ENCODE assay signal across 9 mouse cellular contexts in genomic region chrX:99137928-99138740, GRCm38 (mm10). TPM values are rescaled to one million over a fixed set of nuclear protein-coding genes. Genes with fewer than 3 reads are reported as not detected.
DNase-seq lines count a peak whose midpoint lies in the region; ATAC-seq and TF ChIP-seq lines count a peak whose summit lies in the region.
"Had no signal": no experiment of that assay in that cellular context is flagged by ENCODE, and none has a peak within 500 bp of the region (broad histone marks: within the 10 kb centered on the region; RNA-seq: fewer than 3 reads in every experiment).

No protein-coding gene starts in this region.

- H3K27me3 ChIP-seq in ES-Bruce4 (ENCODE audit: control insufficient read depth, insufficient read depth, low read length, poor library complexity, severe bottlenecking), result no peaks in the 10 kb centered on the region; the same call in none of the 2 replicates
- peaks cover 98% of the 10 kb centered on the region for H3K27me3 ChIP-seq in embryonic facial prominence, embryonic 10.5 days (replicated peaks; ENCODE audit: low read depth, poor library complexity, severe bottlenecking)
- H3K27me3 ChIP-seq in hindbrain, embryonic 16.5 days (replicated peaks; ENCODE audit: control insufficient read depth, insufficient read depth, low read length), result 0 out of 2 replicates have a peak, but pooled peaks cover 3% of the 10 kb centered on the region
- no peaks in the 10 kb centered on the region for H3K27me3 ChIP-seq in lung, postnatal 0 days (replicated peaks; ENCODE audit: insufficient read depth, low read length)

- no peaks in the 10 kb centered on the region for H3K4me1 ChIP-seq in ES-Bruce4 (ENCODE audit: control insufficient read depth, insufficient read depth, low read length)
- H3K4me1 ChIP-seq in embryonic facial prominence, embryonic 10.5 days, result peaks cover 53% of the 10 kb centered on the region
- H3K4me1 ChIP-seq in hindbrain, embryonic 16.5 days (ENCODE audit: control insufficient read depth, insufficient read depth, low read depth, low read length), result peaks cover 23% of the 10 kb centered on the region
- H3K4me1 ChIP-seq in lung, postnatal 0 days (ENCODE audit: insufficient read depth, low read depth, low read length), result no peaks in the 10 kb centered on the region; the same call in 1 of the 2 replicates

- peaks cover 4% of the 10 kb centered on the region; the same call in 1 of the 2 replicates for H3K9me3 ChIP-seq in ES-Bruce4 (replicated peaks; ENCODE audit: control insufficient read depth, insufficient read depth, low read length, poor library complexity, severe bottlenecking)
- peaks cover 5% of the 10 kb centered on the region; the same call in 1 of the 2 replicates for H3K9me3 ChIP-seq in embryonic facial prominence, embryonic 10.5 days
- no peaks in the 10 kb centered on the region for H3K9me3 ChIP-seq in hindbrain, embryonic 16.5 days (ENCODE audit: control insufficient read depth, low read length)
- no peaks in the 10 kb centered on the region for H3K9me3 ChIP-seq in lung, postnatal 0 days (ENCODE audit: low read length)

- no peak for DNase-seq in embryonic facial prominence, embryonic 10.5 days (ENCODE audit: low spot score)
- peak; percentile 14 for DNase-seq in lung, postnatal 0 days (ENCODE audit: low spot score)
- no peak for DNase-seq in spleen, postnatal 10 days (ENCODE audit: low spot score in 2 of 2)
- no peak for DNase-seq in right cerebral cortex, adult 18-20 months
- no peak for DNase-seq in frontal cortex, adult 2 months (ENCODE audit: extremely low spot score in 1 of 2, low spot score in 1 of 2)

- no peak for TF ChIP-seq CTCF in ES-Bruce4 (IDR thresholded peaks at IDR 0.05; ENCODE audit: low read depth, low read length)
- TF ChIP-seq CTCF in lung, postnatal 0 days (IDR thresholded peaks at IDR 0.05), result no peak

- ATAC-seq in hindbrain, embryonic 16.5 days, result no peak
- ATAC-seq in lung, postnatal 0 days, result no peak
- no peak for ATAC-seq in erythroid progenitor cell, adult 5-6 weeks (replicated peaks; ENCODE audit: low FRiP score, poor library complexity, severe bottlenecking)
- ATAC-seq: inflammation-experienced regulatory T-cells, adult 6 months had no signal

- 21% methylated on average over 9 of the region's 9 CpGs for WGBS in embryonic facial prominence, embryonic 10.5 days
- WGBS in hindbrain, embryonic 16.5 days, result 24% methylated on average over 9 of the region's 9 CpGs
- 18% methylated on average over 9 of the region's 9 CpGs for WGBS in lung, postnatal 0 days

- H3K36me3 ChIP-seq in ES-Bruce4 (ENCODE audit: control insufficient read depth, insufficient read depth, low read length, poor library complexity, severe bottlenecking), result no peaks in the 10 kb centered on the region
- no peaks in the 10 kb centered on the region; the same call in 1 of the 2 replicates for H3K36me3 ChIP-seq in embryonic facial prominence, embryonic 10.5 days (replicated peaks)
- H3K36me3 ChIP-seq in hindbrain, embryonic 16.5 days (ENCODE audit: control insufficient read depth, insufficient read depth, low read length), result no peaks in the 10 kb centered on the region
- H3K36me3 ChIP-seq in lung, postnatal 0 days (ENCODE audit: insufficient read depth, low read length), result no peaks in the 10 kb centered on the region

- no peak for TF ChIP-seq POLR2A in ES-Bruce4 (IDR thresholded peaks at IDR 0.05; ENCODE audit: insufficient read depth, low read length)

- TF ChIP-seq EP300 in ES-Bruce4 (IDR thresholded peaks at IDR 0.05; ENCODE audit: insufficient read depth, low read depth, low read length), result no peak
- TF ChIP-seq EP300 in lung, postnatal 0 days (IDR thresholded peaks at IDR 0.05), result no peak

- 0 out of 2 replicates have a peak overlapping the region, but pooled peaks have one; percentile 30 for H3K9ac ChIP-seq in ES-Bruce4 (ENCODE audit: low read depth, poor library complexity, severe bottlenecking)
- peak overlapping the region; percentile 72 for H3K9ac ChIP-seq in hindbrain, embryonic 16.5 days (ENCODE audit: low read depth, low read length)
- H3K9ac ChIP-seq in lung, postnatal 0 days (replicated peaks; ENCODE audit: low read depth), result peak overlapping the region; percentile 76

- peak overlapping the region; percentile 10; the same call in 1 of the 2 replicates for H3K4me3 ChIP-seq in ES-Bruce4 (ENCODE audit: low read depth, low read length)
- peak overlapping the region; percentile 76 for H3K4me3 ChIP-seq in embryonic facial prominence, embryonic 10.5 days
- H3K4me3 ChIP-seq in hindbrain, embryonic 16.5 days (ENCODE audit: low read length), result peak overlapping the region; percentile 70
- H3K4me3 ChIP-seq in lung, postnatal 0 days (ENCODE audit: low read depth, low read length), result peak overlapping the region; percentile 61

- H3K4me2 ChIP-seq in hindbrain, embryonic 16.5 days (ENCODE audit: low read length), result peak overlapping the region; percentile 56
- peak overlapping the region; percentile 61 for H3K4me2 ChIP-seq in lung, postnatal 0 days (replicated peaks; ENCODE audit: low read depth, low read length)

- no peak overlapping the region for H3K27ac ChIP-seq in ES-Bruce4 (ENCODE audit: insufficient read depth, low read length)
- peak overlapping the region; percentile 90 for H3K27ac ChIP-seq in embryonic facial prominence, embryonic 10.5 days (replicated peaks)
- H3K27ac ChIP-seq in hindbrain, embryonic 16.5 days (ENCODE audit: low read depth, low read length), result peak overlapping the region; percentile 60; the same call in 1 of the 2 replicates
- peak overlapping the region; percentile 87 for H3K27ac ChIP-seq in lung, postnatal 0 days (ENCODE audit: low read length)

RNA-seq across cellular contexts. Expression of gene Efnb1, which starts 2.2 kb away (rescaled TPM):
- polyA plus RNA-seq in ES-Bruce4 (2011; ENCODE audit: insufficient read depth, insufficient read length, low read depth, missing spikeins), result 9.9 and 10.7 TPM in 2 replicates
- polyA plus RNA-seq in embryonic facial prominence, embryonic 10.5 days (2016; fragmentation: Nextera tagmentation; extraction: Ambion mirVana), result 30.2 and 33.8 TPM in 2 replicates
- 16.0 and 19.5 TPM in 2 replicates for polyA plus RNA-seq in hindbrain, embryonic 16.5 days (2015; fragmentation: Nextera tagmentation; extraction: Ambion mirVana)
- 45.6 and 53.0 TPM in 2 replicates for polyA plus RNA-seq in lung, postnatal 0 days (2015; fragmentation: Nextera tagmentation; extraction: Ambion mirVana)
- total RNA-seq in erythroid progenitor cell, adult 5-6 weeks (2015; ENCODE audit: low replicate concordance), result not detected in 2 replicates
- 1.1 and 1.5 TPM in 2 replicates for total RNA-seq in erythroid progenitor cell, adult 5-6 weeks (2017; ENCODE audit: low replicate concordance)
- 9.0 and 12.6 TPM in 2 replicates for polyA plus RNA-seq in frontal cortex, adult 2 months (2012; rRNA removed)

Comparison
In these comparisons a context has a peak if more than half of its experiments do, and no peak if none do; other contexts are left out.
1. H3K4me3 ChIP-seq: peak in every context shown above with its lines; median percentile 76 in embryonic facial prominence, embryonic 10.5 days; 70 in hindbrain, embryonic 16.5 days; 61 in lung, postnatal 0 days; 10 in ES-Bruce4.